Mouse (Mus musculus) right cerebral cortex, postnatal 36 days (tissue): ENCODE measurements around the gene Pik3r6.

Experiments
- DNase-seq, 2 experiments: peaks; one replicate each; pipeline ENCODE4 v3.0.0; 2022; ENCODE audit warnings: low spot score in 2 of 2, mixed read lengths in 1 of 2

Gene Pik3r6

DNA sequence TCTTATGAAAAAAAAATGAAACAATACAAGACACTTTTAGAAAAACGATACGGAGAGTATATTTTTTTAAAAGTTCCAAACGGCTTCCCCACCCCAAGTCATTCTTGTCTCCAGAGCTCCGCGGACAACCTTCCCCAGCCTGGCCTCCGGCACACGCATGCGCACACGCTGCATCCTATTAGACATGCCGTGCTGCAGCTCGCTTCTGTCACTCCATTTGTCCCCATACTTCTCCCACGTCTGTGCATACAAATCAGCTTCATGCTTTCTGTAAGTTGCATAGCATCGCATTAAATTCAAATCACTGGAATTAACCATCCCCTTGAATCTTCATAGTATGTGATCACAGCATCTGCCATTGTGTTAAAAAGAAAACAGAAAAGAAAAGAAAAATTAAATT, 80.4 kb downstream of the Pik3r6 start:
- DNase-seq = peak; percentile 25 to 62

GRCm38 (mm10) chr11:68583906-68584480, 81.2 kb downstream of the Pik3r6 start:
- DNase-seq = no peak

DNA sequence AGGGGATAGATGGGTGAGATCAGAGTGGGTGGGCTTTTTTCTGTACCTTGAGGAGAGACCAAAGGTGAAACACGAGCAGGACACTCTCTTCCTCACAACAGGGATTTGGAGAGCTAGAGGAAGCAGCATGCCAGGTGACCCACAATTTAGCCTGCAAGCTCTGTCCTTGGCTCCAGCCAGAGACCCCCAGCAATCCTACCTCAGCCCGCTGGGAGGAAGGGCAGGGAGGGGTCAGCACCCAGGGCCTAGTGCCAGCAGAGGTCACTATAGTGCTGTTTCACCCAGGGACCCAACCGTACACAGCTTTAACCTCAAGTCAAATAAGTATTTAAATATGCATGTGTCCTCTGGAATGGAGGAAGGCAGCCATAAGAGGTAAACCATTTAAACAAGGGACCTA, 83.1 kb downstream of the Pik3r6 start:
- DNase-seq = no peak

DNA sequence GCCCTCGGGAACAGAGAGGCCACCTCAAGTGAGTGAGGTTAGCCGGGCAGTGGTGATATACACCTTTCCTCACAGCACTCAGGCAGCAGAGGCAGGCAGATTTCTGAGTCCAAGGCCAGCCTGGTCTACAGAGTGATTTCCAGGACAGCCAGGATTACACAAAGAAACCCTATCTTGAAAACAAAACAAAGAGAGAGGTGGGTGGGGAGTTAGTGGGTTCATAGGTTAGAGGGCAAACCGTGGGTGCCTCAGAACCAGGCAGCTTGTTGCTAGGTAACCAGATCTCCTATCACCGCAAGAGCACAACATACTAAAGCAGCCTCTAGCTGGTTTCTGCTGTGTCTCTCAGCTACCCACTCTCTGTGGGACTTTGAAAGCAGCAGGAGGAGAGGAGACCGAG, 83.9 kb downstream of the Pik3r6 start, which contains the start of gene Ccdc42:
Ccdc42 (plus strand) TSS at position 301 of the 400 bp plus-strand sequence.
- no peak for DNase-seq

- peak; percentile 63 to 69 for DNase-seq
Observed at GRCm38 (mm10) chr11:68589055-68589809, 86.4 kb downstream of the Pik3r6 start.

DNA sequence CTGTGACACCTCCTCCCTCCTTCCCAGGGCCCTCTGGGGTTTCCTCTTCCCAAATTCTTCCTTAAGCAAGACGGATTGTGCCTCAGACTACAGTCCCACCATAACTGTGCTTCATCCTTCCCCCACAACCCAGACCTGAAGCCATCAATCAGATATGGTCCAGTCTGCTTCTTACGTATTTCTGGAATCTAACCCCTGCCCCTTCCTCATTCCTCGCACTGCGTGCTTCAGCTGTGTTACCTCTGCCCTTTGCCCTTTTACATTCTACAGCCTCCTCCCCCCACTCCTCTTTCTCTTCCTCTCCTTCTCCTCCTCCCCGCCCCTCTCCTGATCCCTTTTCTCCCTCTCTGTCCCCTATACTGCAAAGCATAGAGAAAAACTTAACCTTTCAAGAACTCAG, 88.9 kb downstream of the Pik3r6 start:
- no peak for DNase-seq

DNA sequence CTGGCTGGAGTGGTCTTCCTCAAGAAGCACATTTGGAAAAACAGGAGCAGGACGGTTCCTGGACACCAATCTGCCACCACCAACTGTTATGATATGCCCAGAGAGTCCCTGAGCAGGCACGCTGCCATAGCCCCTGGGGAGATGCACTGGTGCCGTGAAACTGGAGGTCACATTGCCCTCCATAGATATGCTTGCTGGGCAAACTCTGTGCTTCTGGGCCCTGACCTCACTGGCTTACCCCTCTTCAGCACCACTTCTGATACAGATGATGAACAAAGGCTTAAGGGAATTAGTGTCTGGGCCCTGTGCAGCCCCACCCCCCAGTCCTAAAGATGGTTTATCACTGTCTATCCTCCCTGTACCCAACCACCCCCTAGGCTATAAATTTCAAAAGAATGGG, 90.4 kb downstream of the Pik3r6 start:
- no peak for DNase-seq

GRCm38 (mm10) chr11:68597912-68598311, 95.1 kb downstream of the Pik3r6 start:
- no peak for DNase-seq

- peak; percentile 11 to 12 for DNase-seq
Observed at GRCm38 (mm10) chr11:68600551-68601021, 97.8 kb downstream of the Pik3r6 start.

- no peak for DNase-seq
Observed at GRCm38 (mm10) chr11:68601486-68601991, 98.7 kb downstream of the Pik3r6 start.
